Mouse (Mus musculus): Measurements from ENCODE around the gene Pcdh15. TPM values are rescaled to one million over a fixed set of nuclear protein-coding genes. Genes with fewer than 3 reads are reported as not detected.
A peak's percentile ranks its signal among the peaks of the same experiment; 100 is the strongest.

Gene Pcdh15
- polyA plus RNA-seq, 1 experiment from 2014 or later, result 1.0 TPM

DNA sequence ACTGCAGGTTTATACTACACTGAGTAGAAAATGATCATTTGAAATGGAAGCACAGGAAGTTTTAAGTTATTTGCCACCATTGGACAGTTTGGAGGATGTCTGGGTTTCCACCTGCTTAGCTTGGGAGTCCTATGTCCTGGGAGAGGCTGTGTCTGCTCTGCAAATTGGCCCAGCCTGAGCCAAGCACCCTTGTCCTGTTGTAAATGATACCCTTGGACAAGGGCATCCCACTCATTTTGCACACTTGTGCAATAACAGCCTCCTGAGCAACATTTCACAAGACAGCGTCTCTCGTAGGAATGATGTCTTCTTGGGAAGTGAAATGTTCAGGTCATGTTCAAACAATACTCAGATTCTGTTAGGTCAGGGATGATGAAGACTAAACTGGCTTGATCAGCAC, 1456.2 kb downstream of the Pcdh15 start:
- WGBS, result 77% methylated on average over 2 of the region's 2 CpGs
- Histone ChIP-seq H3K4me1 (ENCODE audit: control insufficient read depth, insufficient read depth, low read length) (no peaks in the 10 kb centered on the region), H3K4me2 (ENCODE audit: low read depth, low read length) (no peak overlapping the region), H3K27ac (replicated peaks; ENCODE audit: low read depth, low read length) (no peak overlapping the region), H3K9ac (replicated peaks; ENCODE audit: low read length) (no peak overlapping the region), H3K9me3 (replicated peaks; ENCODE audit: control insufficient read depth, low read length) (no peaks in the 10 kb centered on the region), H3K27me3 (ENCODE audit: control insufficient read depth, insufficient read depth, low read length) (no peaks in the 10 kb centered on the region), H3K36me3 (replicated peaks; ENCODE audit: control insufficient read depth, insufficient read depth, low read depth, low read length) (no peaks in the 10 kb centered on the region), H3K4me3 (ENCODE audit: low read depth, low read length) (no peak overlapping the region)
- DNase-seq (ENCODE audit: low spot score), result no peak
- ATAC-seq (replicated peaks; ENCODE audit: insufficient number of reproducible peaks, low FRiP score, low TSS enrichment, low read depth), result no peak

DNA sequence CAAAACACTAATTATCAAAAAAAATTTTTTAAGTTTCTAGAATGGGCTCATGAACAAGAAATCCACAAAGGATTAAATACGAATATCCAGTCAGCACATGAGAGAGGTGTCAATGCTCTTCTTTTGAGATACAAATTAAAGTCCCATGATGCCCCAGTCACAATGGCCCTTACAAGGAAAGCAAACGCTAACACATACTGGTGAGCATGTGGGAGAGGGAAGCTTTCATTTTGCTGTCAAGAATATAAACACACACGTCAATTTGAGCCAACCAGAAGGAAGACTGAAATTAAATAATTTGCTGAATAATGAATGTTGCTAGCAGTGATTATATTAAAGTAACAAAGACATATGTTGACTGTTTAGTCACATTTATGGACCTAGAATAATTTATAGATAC, 1470.5 kb downstream of the Pcdh15 start:
- H3K4me1 ChIP-seq (ENCODE audit: control insufficient read depth, insufficient read depth, low read length), result no peaks in the 10 kb centered on the region
- H3K4me2 ChIP-seq (ENCODE audit: low read depth, low read length), result no peak overlapping the region
- H3K36me3 ChIP-seq (replicated peaks; ENCODE audit: control insufficient read depth, insufficient read depth, low read depth, low read length), result no peaks in the 10 kb centered on the region
- H3K4me3 ChIP-seq (ENCODE audit: low read depth, low read length), result no peak overlapping the region
- H3K9ac ChIP-seq (replicated peaks; ENCODE audit: low read length), result no peak overlapping the region
- no peak overlapping the region for H3K27ac ChIP-seq (replicated peaks; ENCODE audit: low read depth, low read length)
- DNase-seq (ENCODE audit: low spot score) (no peak), ATAC-seq (replicated peaks; ENCODE audit: insufficient number of reproducible peaks, low FRiP score, low TSS enrichment, low read depth) (no peak)
- H3K27me3 ChIP-seq (ENCODE audit: control insufficient read depth, insufficient read depth, low read length), result no peaks in the 10 kb centered on the region
- WGBS, result 80% methylated on average over 3 of the region's 3 CpGs
- H3K9me3 ChIP-seq (replicated peaks; ENCODE audit: control insufficient read depth, low read length), result no peaks in the 10 kb centered on the region

DNA sequence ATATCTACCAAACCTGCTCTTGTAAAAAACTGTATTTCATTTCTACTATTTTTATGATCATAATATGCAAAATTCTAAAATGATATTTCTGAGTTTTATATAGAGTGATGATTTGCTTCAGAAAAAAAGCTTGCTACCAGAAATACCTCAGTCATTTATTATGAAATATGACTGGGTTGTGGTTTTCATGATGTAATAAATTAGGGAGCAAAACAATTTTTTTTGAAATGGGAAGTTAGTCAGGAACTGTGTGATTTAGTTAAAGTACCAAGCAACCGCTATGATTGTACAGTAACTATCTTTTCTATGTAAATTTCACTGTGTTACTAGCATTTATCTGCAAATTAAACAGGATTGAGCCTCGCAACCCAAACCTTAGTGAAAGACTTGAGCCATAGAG, 1480.8 kb downstream of the Pcdh15 start:
- no peaks in the 10 kb centered on the region for H3K36me3 ChIP-seq (replicated peaks; ENCODE audit: control insufficient read depth, insufficient read depth, low read depth, low read length)
- no peak for ATAC-seq (replicated peaks; ENCODE audit: insufficient number of reproducible peaks, low FRiP score, low TSS enrichment, low read depth)
- H3K27ac ChIP-seq (replicated peaks; ENCODE audit: low read depth, low read length), result no peak overlapping the region
- DNase-seq (ENCODE audit: low spot score), result no peak
- H3K4me2 ChIP-seq (ENCODE audit: low read depth, low read length), result no peak overlapping the region
- H3K27me3 ChIP-seq (ENCODE audit: control insufficient read depth, insufficient read depth, low read length), result no peaks in the 10 kb centered on the region
- H3K9me3 ChIP-seq (replicated peaks; ENCODE audit: control insufficient read depth, low read length), result no peaks in the 10 kb centered on the region
- no peak overlapping the region for H3K9ac ChIP-seq (replicated peaks; ENCODE audit: low read length)
- H3K4me1 ChIP-seq (ENCODE audit: control insufficient read depth, insufficient read depth, low read length), result no peaks in the 10 kb centered on the region
- no peak overlapping the region for H3K4me3 ChIP-seq (ENCODE audit: low read depth, low read length)
- 90% methylated on average over 2 of the region's 2 CpGs for WGBS

GRCm38 (mm10) chr10:74591799-74592198, 1492.7 kb downstream of the Pcdh15 start:
- no peak overlapping the region for H3K4me3 ChIP-seq (ENCODE audit: low read depth, low read length)
- no peak overlapping the region for H3K9ac ChIP-seq (replicated peaks; ENCODE audit: low read length)
- 76% methylated on average over 3 of the region's 3 CpGs for WGBS
- no peak for DNase-seq (ENCODE audit: low spot score)
- no peak overlapping the region for H3K4me2 ChIP-seq (ENCODE audit: low read depth, low read length)
- H3K27me3 ChIP-seq (ENCODE audit: control insufficient read depth, insufficient read depth, low read length), result no peaks in the 10 kb centered on the region
- H3K9me3 ChIP-seq (replicated peaks; ENCODE audit: control insufficient read depth, low read length), result no peaks in the 10 kb centered on the region
- no peak overlapping the region for H3K27ac ChIP-seq (replicated peaks; ENCODE audit: low read depth, low read length)
- H3K4me1 ChIP-seq (ENCODE audit: control insufficient read depth, insufficient read depth, low read length), result no peaks in the 10 kb centered on the region
- ATAC-seq (replicated peaks; ENCODE audit: insufficient number of reproducible peaks, low FRiP score, low TSS enrichment, low read depth), result no peak
- H3K36me3 ChIP-seq (replicated peaks; ENCODE audit: control insufficient read depth, insufficient read depth, low read depth, low read length), result no peaks in the 10 kb centered on the region

- H3K4me1 ChIP-seq (ENCODE audit: control insufficient read depth, insufficient read depth, low read length), result no peaks in the 10 kb centered on the region
- no peak overlapping the region for H3K4me3 ChIP-seq (ENCODE audit: low read depth, low read length)
- no peak for DNase-seq (ENCODE audit: low spot score)
- H3K4me2 ChIP-seq (ENCODE audit: low read depth, low read length), result no peak overlapping the region
- no peak overlapping the region for H3K27ac ChIP-seq (replicated peaks; ENCODE audit: low read depth, low read length)
- 80% methylated on average over 2 of the region's 2 CpGs for WGBS
- H3K9me3 ChIP-seq (replicated peaks; ENCODE audit: control insufficient read depth, low read length), result no peaks in the 10 kb centered on the region
- no peaks in the 10 kb centered on the region for H3K36me3 ChIP-seq (replicated peaks; ENCODE audit: control insufficient read depth, insufficient read depth, low read depth, low read length)
- H3K9ac ChIP-seq (replicated peaks; ENCODE audit: low read length), result no peak overlapping the region
- H3K27me3 ChIP-seq (ENCODE audit: control insufficient read depth, insufficient read depth, low read length), result no peaks in the 10 kb centered on the region
- ATAC-seq (replicated peaks; ENCODE audit: insufficient number of reproducible peaks, low FRiP score, low TSS enrichment, low read depth), result no peak
Measured at GRCm38 (mm10) chr10:74607683-74608082, 1508.5 kb downstream of the Pcdh15 start.

- Histone ChIP-seq H3K27me3 (ENCODE audit: control insufficient read depth, insufficient read depth, low read length) (no peaks in the 10 kb centered on the region), H3K9me3 (replicated peaks; ENCODE audit: control insufficient read depth, low read length) (no peaks in the 10 kb centered on the region), H3K4me2 (ENCODE audit: low read depth, low read length) (no peak overlapping the region), H3K9ac (replicated peaks; ENCODE audit: low read length) (no peak overlapping the region), H3K4me1 (ENCODE audit: control insufficient read depth, insufficient read depth, low read length) (no peaks in the 10 kb centered on the region), H3K36me3 (replicated peaks; ENCODE audit: control insufficient read depth, insufficient read depth, low read depth, low read length) (no peaks in the 10 kb centered on the region), H3K4me3 (ENCODE audit: low read depth, low read length) (no peak overlapping the region), H3K27ac (replicated peaks; ENCODE audit: low read depth, low read length) (no peak overlapping the region)
- ATAC-seq (replicated peaks; ENCODE audit: insufficient number of reproducible peaks, low FRiP score, low TSS enrichment, low read depth), result no peak
- peak; percentile 26 for DNase-seq (ENCODE audit: low spot score)
- 62% methylated on average over 2 of the region's 2 CpGs for WGBS
Measured at GRCm38 (mm10) chr10:74621837-74622236, 1522.7 kb downstream of the Pcdh15 start.

- H3K4me3 ChIP-seq (ENCODE audit: low read depth, low read length), result no peak overlapping the region
- no peaks in the 10 kb centered on the region for H3K4me1 ChIP-seq (ENCODE audit: control insufficient read depth, insufficient read depth, low read length)
- no peak overlapping the region for H3K4me2 ChIP-seq (ENCODE audit: low read depth, low read length)
- H3K27ac ChIP-seq (replicated peaks; ENCODE audit: low read depth, low read length), result no peak overlapping the region
- no peak overlapping the region for H3K9ac ChIP-seq (replicated peaks; ENCODE audit: low read length)
- WGBS, result 69% methylated on average over 4 of the region's 4 CpGs
- no peaks in the 10 kb centered on the region for H3K36me3 ChIP-seq (replicated peaks; ENCODE audit: control insufficient read depth, insufficient read depth, low read depth, low read length)
- no peaks in the 10 kb centered on the region for H3K27me3 ChIP-seq (ENCODE audit: control insufficient read depth, insufficient read depth, low read length)
- no peaks in the 10 kb centered on the region for H3K9me3 ChIP-seq (replicated peaks; ENCODE audit: control insufficient read depth, low read length)
- no peak for DNase-seq (ENCODE audit: low spot score)
- no peak for ATAC-seq (replicated peaks; ENCODE audit: insufficient number of reproducible peaks, low FRiP score, low TSS enrichment, low read depth)
Measured at GRCm38 (mm10) chr10:74625715-74626114, 1526.6 kb downstream of the Pcdh15 start.

GRCm38 (mm10) chr10:74626596-74626995, 1527.5 kb downstream of the Pcdh15 start:
- no peaks in the 10 kb centered on the region for H3K27me3 ChIP-seq (ENCODE audit: control insufficient read depth, insufficient read depth, low read length)
- H3K4me3 ChIP-seq (ENCODE audit: low read depth, low read length), result no peak overlapping the region
- no peak overlapping the region for H3K9ac ChIP-seq (replicated peaks; ENCODE audit: low read length)
- H3K27ac ChIP-seq (replicated peaks; ENCODE audit: low read depth, low read length), result no peak overlapping the region
- WGBS, result 62% methylated on average over 10 of the region's 10 CpGs
- H3K4me2 ChIP-seq (ENCODE audit: low read depth, low read length), result no peak overlapping the region
- no peak for ATAC-seq (replicated peaks; ENCODE audit: insufficient number of reproducible peaks, low FRiP score, low TSS enrichment, low read depth)
- H3K9me3 ChIP-seq (replicated peaks; ENCODE audit: control insufficient read depth, low read length), result no peaks in the 10 kb centered on the region
- no peaks in the 10 kb centered on the region for H3K4me1 ChIP-seq (ENCODE audit: control insufficient read depth, insufficient read depth, low read length)
- no peaks in the 10 kb centered on the region for H3K36me3 ChIP-seq (replicated peaks; ENCODE audit: control insufficient read depth, insufficient read depth, low read depth, low read length)
- no peak for DNase-seq (ENCODE audit: low spot score)
